Mouse (Mus musculus): ENCODE measurements at regions not wholly inside any gene's neighbourhood (a gene's known extent, or its start where the extent isn't known, plus 50 kb on each side); places are given as distances from the start of the nearest gene placed in this dataset.
A peak's percentile ranks its signal among the peaks of the same experiment; 100 is the strongest.
"Not testable (repeated sequence)": the region's sequence is repeated elsewhere in the genome, so short reads cannot be mapped to it uniquely, and the experiment has no call there.

- not testable (repeated sequence) for DNase-seq (ENCODE audit: low spot score in 2 of 2)
These were observed 448.6 kb upstream of the Cobl start for GRCm38 (mm10) chr11:12913401-12913800.

- no peak for DNase-seq (ENCODE audit: low spot score in 2 of 2)
These were observed 409.0 kb upstream of the Cobl start for GRCm38 (mm10) chr11:12873712-12874111.

- no peak for DNase-seq (ENCODE audit: low spot score in 2 of 2)
These were observed 408.0 kb upstream of the Cobl start for GRCm38 (mm10) chr11:12872802-12873201.

- DNase-seq (ENCODE audit: low spot score in 2 of 2), result no peak
These were observed 407.6 kb upstream of the Cobl start for GRCm38 (mm10) chr11:12872399-12872798.

- no peak for DNase-seq (ENCODE audit: low spot score in 2 of 2)
These were observed 402.8 kb upstream of the Cobl start for GRCm38 (mm10) chr11:12867541-12867940.

- no peak for DNase-seq (ENCODE audit: low spot score in 2 of 2)
These were observed 400.4 kb upstream of the Cobl start for GRCm38 (mm10) chr11:12865034-12865620.

GRCm38 (mm10) chr11:12859344-12859930 is 394.7 kb upstream of the Cobl start:
- DNase-seq (ENCODE audit: low spot score in 2 of 2), result no peak

GRCm38 (mm10) chr11:12858274-12858884 is 393.6 kb upstream of the Cobl start:
- no peak for DNase-seq (ENCODE audit: low spot score in 2 of 2)

GRCm38 (mm10) chr11:12857358-12858199 is 392.8 kb upstream of the Cobl start:
- no peak for DNase-seq (ENCODE audit: low spot score in 2 of 2)

GRCm38 (mm10) chr11:12847793-12848192 is 383.0 kb upstream of the Cobl start:
- no peak for DNase-seq (ENCODE audit: low spot score in 2 of 2)

GRCm38 (mm10) chr11:12843631-12844423 is 379.1 kb upstream of the Cobl start:
- no peak for DNase-seq (ENCODE audit: low spot score in 2 of 2)

- DNase-seq (ENCODE audit: low spot score in 2 of 2), result no peak
These were observed 376.6 kb upstream of the Cobl start for GRCm38 (mm10) chr11:12841393-12841792.

GRCm38 (mm10) chr11:12837920-12838319 is 373.2 kb upstream of the Cobl start:
- DNase-seq (ENCODE audit: low spot score in 2 of 2), result no peak

- no peak for DNase-seq (ENCODE audit: low spot score in 2 of 2)
These were observed 372.6 kb upstream of the Cobl start for GRCm38 (mm10) chr11:12837387-12837786.

GRCm38 (mm10) chr11:12836387-12836786 is 371.6 kb upstream of the Cobl start:
- DNase-seq (ENCODE audit: low spot score in 2 of 2), result no peak

- DNase-seq (ENCODE audit: low spot score in 2 of 2), result no peak
These were observed 347.3 kb upstream of the Cobl start for GRCm38 (mm10) chr11:12812021-12812420.

- DNase-seq (ENCODE audit: low spot score in 2 of 2), result peak; percentile 48 to 73
These were observed 346.5 kb upstream of the Cobl start for GRCm38 (mm10) chr11:12810949-12811881.

All from urinary bladder, postnatal 4 days (tissue).